Mouse (Mus musculus): ENCODE measurements around the gene Cox8a. TPM values are rescaled to one million over a fixed set of nuclear protein-coding genes. Genes with fewer than 3 reads are reported as not detected.

Cox8a gene
- polyA plus RNA-seq, 1 experiment from 2014 or later = 1,144 TPM

DNA sequence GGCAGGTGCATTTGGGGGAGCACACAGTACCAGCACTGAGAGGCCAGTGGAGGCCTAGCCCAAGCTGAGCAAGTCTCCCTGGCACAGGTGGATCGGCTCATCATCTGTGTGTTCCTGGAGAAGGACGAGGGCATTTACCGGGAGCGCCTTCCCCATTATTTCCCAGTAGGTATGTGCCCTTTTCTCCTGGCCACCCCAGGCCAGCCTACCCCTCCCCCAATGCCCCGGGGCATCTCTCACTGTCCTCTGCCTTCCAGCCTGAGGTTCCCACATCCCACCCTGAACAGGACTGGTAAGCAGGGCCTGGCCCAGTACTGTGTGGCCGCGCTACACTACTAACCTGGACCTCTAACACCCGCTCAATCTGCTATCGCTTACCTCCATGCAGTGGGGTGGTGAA lies 20.0 kb downstream of the Cox8a start:
- Histone ChIP-seq H3K9me3 (ENCODE audit: control insufficient read depth, low read depth, low read length) (no peaks in the 10 kb centered on the region), H3K27me3 (ENCODE audit: control insufficient read depth, insufficient read depth, low read length) (no peaks in the 10 kb centered on the region), H3K4me2 (replicated peaks; ENCODE audit: low read depth, low read length) (no peak overlapping the region), H3K27ac (ENCODE audit: low read length) (no peak overlapping the region), H3K36me3 (ENCODE audit: control insufficient read depth, insufficient read depth, low read length) (peaks cover 46% of the 10 kb centered on the region), H3K4me3 (ENCODE audit: low read depth, low read length) (no peak overlapping the region), H3K4me1 (ENCODE audit: control insufficient read depth, insufficient read depth, low read length) (peaks cover 9% of the 10 kb centered on the region; the same call in 1 of the 2 replicates), H3K9ac (replicated peaks; ENCODE audit: low read depth, low read length) (no peak overlapping the region)
- ATAC-seq (ENCODE audit: insufficient number of reproducible peaks, insufficient read depth, low FRiP score, low read depth) = 0 out of 2 replicates have a peak, but pooled peaks have one; percentile 5
- WGBS = 76% methylated on average over 9 of the region's 9 CpGs

DNA sequence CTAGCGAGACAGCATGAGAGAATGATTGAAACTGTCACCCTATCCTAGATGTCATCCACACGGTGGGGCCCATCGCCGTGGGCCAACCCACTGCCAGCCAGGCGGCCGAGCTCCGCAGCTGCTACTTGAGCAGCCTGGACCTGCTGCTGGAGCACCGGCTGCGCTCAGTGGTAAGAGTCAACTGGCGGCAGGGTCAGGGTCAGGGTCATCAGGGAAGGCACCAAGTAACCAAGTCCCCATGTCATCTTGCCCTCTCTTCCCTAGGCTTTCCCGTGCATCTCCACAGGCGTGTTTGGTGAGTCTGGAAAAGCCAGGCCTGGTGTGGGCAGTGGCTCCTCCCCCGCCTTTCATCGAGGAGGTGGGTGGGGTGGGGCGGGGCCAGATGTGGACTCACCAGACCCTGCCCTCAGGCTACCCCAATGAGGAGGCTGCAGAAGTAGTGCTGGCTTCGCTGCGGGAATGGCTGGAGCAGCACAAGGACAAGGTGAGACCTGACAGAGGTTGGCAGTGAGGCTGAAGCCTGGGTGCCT lies 20.6 kb downstream of the Cox8a start:
- Histone ChIP-seq H3K27me3 (ENCODE audit: control insufficient read depth, insufficient read depth, low read length) (no peaks in the 10 kb centered on the region), H3K4me2 (replicated peaks; ENCODE audit: low read depth, low read length) (no peak overlapping the region), H3K36me3 (ENCODE audit: control insufficient read depth, insufficient read depth, low read length) (peaks cover 43% of the 10 kb centered on the region), H3K4me1 (ENCODE audit: control insufficient read depth, insufficient read depth, low read length) (peaks cover 9% of the 10 kb centered on the region; the same call in 1 of the 2 replicates), H3K9ac (replicated peaks; ENCODE audit: low read depth, low read length) (no peak overlapping the region), H3K4me3 (ENCODE audit: low read depth, low read length) (no peak overlapping the region), H3K27ac (ENCODE audit: low read length) (no peak overlapping the region), H3K9me3 (ENCODE audit: control insufficient read depth, low read depth, low read length) (no peaks in the 10 kb centered on the region)
- WGBS = 17% methylated on average over 17 of the region's 17 CpGs
- ATAC-seq (ENCODE audit: insufficient number of reproducible peaks, insufficient read depth, low FRiP score, low read depth) = peak; percentile 73

DNA sequence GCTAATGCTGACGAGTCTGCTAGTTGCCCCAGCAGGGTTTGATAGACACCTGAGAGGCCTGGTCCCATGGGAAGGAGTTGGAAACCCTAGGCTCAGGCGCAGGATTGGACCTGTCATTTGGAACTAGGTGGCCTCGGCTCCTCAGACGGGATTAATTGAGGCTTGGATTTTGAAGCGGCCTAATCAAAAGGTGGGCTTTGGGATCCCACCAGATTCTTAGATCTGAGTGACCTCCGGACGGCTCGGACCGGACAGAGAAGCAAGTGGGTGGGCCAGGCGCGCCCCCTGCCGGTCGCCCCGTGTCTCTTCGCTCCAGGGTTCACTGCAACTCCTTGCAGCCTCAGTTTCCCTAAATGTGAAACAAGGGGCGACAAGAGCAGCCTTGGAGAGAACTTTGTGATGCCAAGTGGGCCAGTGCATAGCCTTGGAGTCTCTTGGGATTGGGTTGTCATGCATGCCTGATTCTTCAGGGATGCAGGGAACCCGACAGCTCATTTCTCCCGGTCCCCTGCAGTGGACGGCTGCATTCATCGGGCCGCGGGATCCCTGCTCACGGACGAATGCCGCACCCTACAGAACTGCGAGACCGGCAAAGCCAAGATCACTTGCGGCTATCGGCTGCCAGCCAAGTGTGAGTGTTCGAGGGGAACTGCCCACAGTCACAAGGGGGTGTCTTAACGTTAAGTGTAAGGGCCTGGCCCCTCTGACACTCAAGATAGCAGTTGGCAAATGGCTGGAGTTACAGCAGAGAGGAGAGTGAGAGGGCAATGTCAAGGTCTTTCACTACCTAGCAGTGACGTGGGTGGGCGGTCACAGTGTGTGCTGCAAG lies 21.3 kb downstream of the Cox8a start:
- Histone ChIP-seq H3K9ac (replicated peaks; ENCODE audit: low read depth, low read length) (no peak overlapping the region), H3K4me3 (ENCODE audit: low read depth, low read length) (no peak overlapping the region), H3K4me2 (replicated peaks; ENCODE audit: low read depth, low read length) (no peak overlapping the region), H3K27ac (ENCODE audit: low read length) (no peak overlapping the region), H3K4me1 (ENCODE audit: control insufficient read depth, insufficient read depth, low read length) (peaks cover 13% of the 10 kb centered on the region; the same call in 1 of the 2 replicates), H3K9me3 (ENCODE audit: control insufficient read depth, low read depth, low read length) (no peaks in the 10 kb centered on the region), H3K36me3 (ENCODE audit: control insufficient read depth, insufficient read depth, low read length) (peaks cover 37% of the 10 kb centered on the region), H3K27me3 (ENCODE audit: control insufficient read depth, insufficient read depth, low read length) (no peaks in the 10 kb centered on the region)
- ATAC-seq (ENCODE audit: insufficient number of reproducible peaks, insufficient read depth, low FRiP score, low read depth) = 0 out of 2 replicates have a peak, but pooled peaks have one; percentile 16
- 18% methylated on average over 33 of the region's 33 CpGs for WGBS

DNA sequence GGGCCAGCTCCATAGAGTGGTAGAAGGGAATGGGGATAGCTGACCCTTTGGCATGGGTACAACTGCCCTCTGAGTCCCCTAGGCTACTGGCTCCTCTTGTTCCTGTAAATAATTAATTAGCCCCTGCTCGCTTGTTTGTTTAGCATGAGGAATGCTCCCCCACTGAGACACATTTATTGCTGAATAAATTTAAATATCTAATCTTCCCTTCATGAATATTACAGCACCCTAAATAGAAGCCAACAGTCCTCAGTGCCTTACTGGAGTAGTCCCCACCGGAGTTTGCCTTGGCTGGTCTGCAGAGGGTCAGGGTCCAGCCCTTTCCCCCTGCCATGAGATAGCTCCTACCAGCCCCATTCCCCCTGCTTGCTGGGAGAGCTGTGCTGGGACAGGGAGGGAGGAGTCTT lies 24.9 kb downstream of the Cox8a start:
- ATAC-seq (ENCODE audit: insufficient number of reproducible peaks, insufficient read depth, low FRiP score, low read depth) = no peak
- no peak overlapping the region for H3K9ac ChIP-seq (replicated peaks; ENCODE audit: low read depth, low read length)
- no peaks in the 10 kb centered on the region for H3K27me3 ChIP-seq (ENCODE audit: control insufficient read depth, insufficient read depth, low read length)
- peaks cover 20% of the 10 kb centered on the region; the same call in 1 of the 2 replicates for H3K4me1 ChIP-seq (ENCODE audit: control insufficient read depth, insufficient read depth, low read length)
- no peak overlapping the region for H3K27ac ChIP-seq (ENCODE audit: low read length)
- WGBS = 65% methylated on average over 2 of the region's 2 CpGs
- H3K4me2 ChIP-seq (replicated peaks; ENCODE audit: low read depth, low read length) = no peak overlapping the region
- H3K36me3 ChIP-seq (ENCODE audit: control insufficient read depth, insufficient read depth, low read length) = peaks cover 3% of the 10 kb centered on the region; the same call in 1 of the 2 replicates
- no peaks in the 10 kb centered on the region for H3K9me3 ChIP-seq (ENCODE audit: control insufficient read depth, low read depth, low read length)
- H3K4me3 ChIP-seq (ENCODE audit: low read depth, low read length) = no peak overlapping the region

DNA sequence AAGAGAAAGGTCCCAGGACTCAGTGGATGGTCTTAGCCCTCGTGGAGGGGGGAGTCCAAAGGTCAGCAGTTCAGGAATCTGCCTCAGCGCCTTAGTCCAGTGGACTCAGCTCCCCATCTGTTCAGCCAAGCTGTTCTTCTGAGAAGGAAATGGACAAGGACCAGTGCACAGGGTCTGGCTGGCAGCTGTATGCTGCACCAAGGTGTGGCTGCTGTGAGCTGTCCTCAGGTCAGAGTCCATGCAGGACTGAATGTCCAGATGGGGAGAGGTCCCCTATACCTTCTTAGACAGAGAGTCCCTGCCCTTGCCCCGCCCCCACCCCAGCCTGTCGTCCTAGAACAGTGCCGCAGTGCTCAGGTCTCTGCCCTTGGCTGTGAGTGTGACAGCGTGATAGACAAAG lies 25.8 kb downstream of the Cox8a start:
- Histone ChIP-seq H3K9me3 (ENCODE audit: control insufficient read depth, low read depth, low read length) (no peaks in the 10 kb centered on the region), H3K36me3 (ENCODE audit: control insufficient read depth, insufficient read depth, low read length) (no peaks in the 10 kb centered on the region), H3K4me3 (ENCODE audit: low read depth, low read length) (no peak overlapping the region), H3K4me1 (ENCODE audit: control insufficient read depth, insufficient read depth, low read length) (peaks cover 16% of the 10 kb centered on the region), H3K27ac (ENCODE audit: low read length) (no peak overlapping the region), H3K27me3 (ENCODE audit: control insufficient read depth, insufficient read depth, low read length) (no peaks in the 10 kb centered on the region), H3K4me2 (replicated peaks; ENCODE audit: low read depth, low read length) (no peak overlapping the region), H3K9ac (replicated peaks; ENCODE audit: low read depth, low read length) (no peak overlapping the region)
- ATAC-seq (ENCODE audit: insufficient number of reproducible peaks, insufficient read depth, low FRiP score, low read depth) = no peak
- 42% methylated on average over 6 of the region's 6 CpGs for WGBS

DNA sequence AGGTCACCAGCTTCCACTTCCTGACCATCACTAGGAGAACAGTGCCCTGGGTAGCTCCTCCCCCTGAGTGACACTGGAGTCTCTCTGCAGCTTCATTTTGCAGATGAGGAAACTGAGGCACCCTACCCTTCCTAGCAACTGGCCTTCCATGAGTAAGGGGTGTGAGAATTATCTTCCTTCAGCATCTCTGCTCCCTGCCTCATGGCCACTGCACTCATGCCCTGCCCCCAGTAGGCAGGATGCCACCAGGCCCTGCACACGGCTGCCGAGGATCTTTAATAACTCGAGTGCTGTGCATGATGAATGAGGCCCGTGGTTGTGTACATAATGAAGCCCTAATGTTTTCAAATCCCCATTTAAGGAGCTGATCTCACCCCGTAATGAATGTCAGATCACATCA lies 26.4 kb downstream of the Cox8a start:
- peaks cover 19% of the 10 kb centered on the region for H3K4me1 ChIP-seq (ENCODE audit: control insufficient read depth, insufficient read depth, low read length)
- no peaks in the 10 kb centered on the region for H3K36me3 ChIP-seq (ENCODE audit: control insufficient read depth, insufficient read depth, low read length)
- WGBS = 20% methylated on average over 5 of the region's 5 CpGs
- no peaks in the 10 kb centered on the region for H3K9me3 ChIP-seq (ENCODE audit: control insufficient read depth, low read depth, low read length)
- H3K9ac ChIP-seq (replicated peaks; ENCODE audit: low read depth, low read length) = no peak overlapping the region
- no peaks in the 10 kb centered on the region for H3K27me3 ChIP-seq (ENCODE audit: control insufficient read depth, insufficient read depth, low read length)
- no peak overlapping the region for H3K4me2 ChIP-seq (replicated peaks; ENCODE audit: low read depth, low read length)
- no peak for ATAC-seq (ENCODE audit: insufficient number of reproducible peaks, insufficient read depth, low FRiP score, low read depth)
- no peak overlapping the region for H3K27ac ChIP-seq (ENCODE audit: low read length)
- no peak overlapping the region for H3K4me3 ChIP-seq (ENCODE audit: low read depth, low read length)

DNA sequence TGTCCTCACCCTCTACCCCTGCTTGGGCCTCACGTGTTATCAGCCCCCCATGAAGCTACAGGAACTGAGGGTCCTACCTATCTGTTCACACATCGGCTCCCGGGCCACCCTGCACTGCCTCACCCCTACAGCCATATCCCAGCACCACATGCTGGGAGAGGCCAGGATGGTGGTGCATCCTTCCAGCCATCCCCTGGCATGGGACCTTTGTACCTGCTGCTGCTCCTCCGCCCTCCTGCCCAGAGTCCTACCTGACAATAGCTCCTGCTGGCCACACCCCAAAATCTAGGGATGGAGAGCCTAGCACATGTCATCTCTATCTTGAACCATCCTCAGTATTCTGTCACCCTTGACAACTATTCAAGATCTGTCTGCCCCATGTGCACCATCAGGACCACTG lies 28.4 kb downstream of the Cox8a start:
- WGBS = 69% methylated on average over 4 of the region's 4 CpGs

DNA sequence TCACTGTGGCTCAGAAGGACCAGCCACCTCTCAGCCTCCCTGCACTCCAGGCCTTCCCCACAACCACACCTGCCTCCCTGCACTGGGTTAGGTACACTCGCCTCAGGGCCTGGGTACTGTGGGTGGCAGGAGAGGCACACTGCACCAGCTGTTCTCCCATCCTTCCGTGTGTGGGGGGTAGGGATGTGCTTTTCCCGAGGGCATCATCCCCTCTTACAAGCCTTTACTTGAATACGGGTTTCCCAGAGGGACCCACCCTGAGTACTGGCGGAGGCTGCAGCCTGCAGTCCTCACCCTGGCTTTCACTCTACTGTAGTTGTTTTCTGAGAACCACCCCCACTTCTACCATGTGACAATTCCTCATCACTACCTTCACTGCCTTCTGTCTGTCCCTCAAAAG lies 30.3 kb downstream of the Cox8a start:
- no peaks in the 10 kb centered on the region for H3K27me3 ChIP-seq (ENCODE audit: control insufficient read depth, insufficient read depth, low read length)
- WGBS = 58% methylated on average over 5 of the region's 5 CpGs
- ATAC-seq (ENCODE audit: insufficient number of reproducible peaks, insufficient read depth, low FRiP score, low read depth) = no peak
- H3K36me3 ChIP-seq (ENCODE audit: control insufficient read depth, insufficient read depth, low read length) = no peaks in the 10 kb centered on the region
- H3K4me3 ChIP-seq (ENCODE audit: low read depth, low read length) = no peak overlapping the region
- peaks cover 34% of the 10 kb centered on the region for H3K4me1 ChIP-seq (ENCODE audit: control insufficient read depth, insufficient read depth, low read length)
- no peak overlapping the region for H3K9ac ChIP-seq (replicated peaks; ENCODE audit: low read depth, low read length)
- no peaks in the 10 kb centered on the region for H3K9me3 ChIP-seq (ENCODE audit: control insufficient read depth, low read depth, low read length)
- H3K4me2 ChIP-seq (replicated peaks; ENCODE audit: low read depth, low read length) = no peak overlapping the region
- H3K27ac ChIP-seq (ENCODE audit: low read length) = no peak overlapping the region

More for the DNA sequence above, 28.4 kb downstream of the Cox8a start:
- Histone ChIP-seq H3K4me2 (replicated peaks; ENCODE audit: low read depth, low read length) (no peak overlapping the region), H3K36me3 (ENCODE audit: control insufficient read depth, insufficient read depth, low read length) (no peaks in the 10 kb centered on the region), H3K4me1 (ENCODE audit: control insufficient read depth, insufficient read depth, low read length) (peaks cover 29% of the 10 kb centered on the region), H3K4me3 (ENCODE audit: low read depth, low read length) (no peak overlapping the region), H3K27me3 (ENCODE audit: control insufficient read depth, insufficient read depth, low read length) (no peaks in the 10 kb centered on the region), H3K9me3 (ENCODE audit: control insufficient read depth, low read depth, low read length) (no peaks in the 10 kb centered on the region), H3K27ac (ENCODE audit: low read length) (no peak overlapping the region), H3K9ac (replicated peaks; ENCODE audit: low read depth, low read length) (no peak overlapping the region)
- no peak for ATAC-seq (ENCODE audit: insufficient number of reproducible peaks, insufficient read depth, low FRiP score, low read depth)

Data from stomach, embryonic 14.5 days (tissue).